Comparison of ENCODE assay signal across 9 mouse cellular contexts in genomic region chr6:35426301-35426700, GRCm38 (mm10).
A peak's percentile ranks its signal among the peaks of the same experiment; 100 is the strongest.
DNase-seq lines count a peak whose midpoint lies in the region; ATAC-seq and TF ChIP-seq lines count a peak whose summit lies in the region.
"Had no signal": no experiment of that assay in that cellular context is flagged by ENCODE, and none has a peak within 500 bp of the region (broad histone marks: within the 10 kb centered on the region; RNA-seq: fewer than 3 reads in every experiment).

No protein-coding gene starts in this region.

- in situ Hi-C loops in Patski (cut with MboI; ENCODE audit: low pct_unique_long_range_greater_than_20kb): no loop called here

- H3K36me3 ChIP-seq in forebrain, postnatal 0 days (ENCODE audit: insufficient read depth): no peaks in the 10 kb centered on the region
- H3K36me3 ChIP-seq in forebrain, embryonic 13.5 days (ENCODE audit: poor library complexity, severe bottlenecking): no peaks in the 10 kb centered on the region
- no peaks in the 10 kb centered on the region for H3K36me3 ChIP-seq in midbrain, embryonic 14.5 days (ENCODE audit: control insufficient read depth, insufficient read depth, low read length)

- CTCF ChIA-PET in Patski (lab: Charles Lee): no interaction called here

- H3K4me1 ChIP-seq in forebrain, postnatal 0 days (ENCODE audit: insufficient read depth): no peaks in the 10 kb centered on the region
- H3K4me1 ChIP-seq in forebrain, embryonic 13.5 days: no peaks in the 10 kb centered on the region
- no peaks in the 10 kb centered on the region for H3K4me1 ChIP-seq in midbrain, embryonic 14.5 days (ENCODE audit: control insufficient read depth, insufficient read depth, low read length)

- POLR2A ChIA-PET in Patski (lab: Charles Lee): interaction anchor here (0.6 to 0.7 kb wide), 2 partner anchors 111 to 850 kb away, joined by 4 read pairs; no protein-coding TSS in a partner anchor

- H3K4me3 ChIP-seq in forebrain, postnatal 0 days (ENCODE audit: low read depth, low read length): no peak overlapping the region
- H3K4me3 ChIP-seq in forebrain, embryonic 13.5 days: no peak overlapping the region
- H3K4me3 ChIP-seq in midbrain, embryonic 14.5 days (replicated peaks; ENCODE audit: low read depth, low read length): no peak overlapping the region
- H3K4me3 ChIP-seq: erythroblast, embryonic 14.5 days had no signal

- no peak overlapping the region for H3K27ac ChIP-seq in forebrain, postnatal 0 days (ENCODE audit: low read depth, low read length)
- H3K27ac ChIP-seq in forebrain, embryonic 13.5 days: no peak overlapping the region
- H3K27ac ChIP-seq in midbrain, embryonic 14.5 days (replicated peaks; ENCODE audit: low read depth, low read length): no peak overlapping the region

- H3K27me3 ChIP-seq in forebrain, postnatal 0 days (ENCODE audit: insufficient read depth, low read length): no peaks in the 10 kb centered on the region
- H3K27me3 ChIP-seq in forebrain, embryonic 13.5 days: no peaks in the 10 kb centered on the region
- no peaks in the 10 kb centered on the region for H3K27me3 ChIP-seq in Patski
- H3K27me3 ChIP-seq in midbrain, embryonic 14.5 days (ENCODE audit: control insufficient read depth, insufficient read depth, low read length): no peaks in the 10 kb centered on the region

- DNase-seq in forebrain, postnatal 0 days: peak; percentile 18
- DNase-seq in Patski (ENCODE audit: low read depth, low spot score): no peak
- DNase-seq in gastrocnemius, adult 18-20 months (ENCODE audit: low spot score): peak; percentile 69
- peak; percentile 83 for DNase-seq in lung, postnatal 10 days
- no peak for DNase-seq in thymus, adult 18-20 months
- no peak for DNase-seq in midbrain, embryonic 14.5 days
- DNase-seq in kidney, adult 18-20 months: no peak

- H3K4me2 ChIP-seq in forebrain, postnatal 0 days (ENCODE audit: low read depth): no peak overlapping the region
- no peak overlapping the region for H3K4me2 ChIP-seq in forebrain, embryonic 13.5 days
- H3K4me2 ChIP-seq in midbrain, embryonic 14.5 days (ENCODE audit: low read length): no peak overlapping the region

- H3K9me3 ChIP-seq in forebrain, postnatal 0 days (ENCODE audit: low read length): no peaks in the 10 kb centered on the region
- H3K9me3 ChIP-seq in forebrain, embryonic 13.5 days (replicated peaks): no peaks in the 10 kb centered on the region
- no peaks in the 10 kb centered on the region for H3K9me3 ChIP-seq in midbrain, embryonic 14.5 days (ENCODE audit: control insufficient read depth, low read length)

- no peak for TF ChIP-seq CTCF in forebrain, postnatal 0 days (IDR thresholded peaks at IDR 0.05; ENCODE audit: low read depth)
- TF ChIP-seq CTCF in Patski (IDR thresholded peaks at IDR 0.05): no peak

- WGBS in forebrain, postnatal 0 days: 62% methylated on average over 3 of the region's 3 CpGs
- 76% methylated on average over 3 of the region's 3 CpGs for WGBS in forebrain, embryonic 13.5 days
- 69% methylated on average over 3 of the region's 3 CpGs for WGBS in midbrain, embryonic 14.5 days

- no peak overlapping the region for H3K9ac ChIP-seq in forebrain, postnatal 0 days
- no peak overlapping the region for H3K9ac ChIP-seq in forebrain, embryonic 13.5 days
- H3K9ac ChIP-seq in midbrain, embryonic 14.5 days (replicated peaks; ENCODE audit: low read length): no peak overlapping the region

- ATAC-seq in forebrain, postnatal 0 days: peak; percentile 48
- ATAC-seq in forebrain, embryonic 13.5 days: no peak
- ATAC-seq in Patski: peak; percentile 68
- ATAC-seq in midbrain, embryonic 14.5 days (ENCODE audit: low FRiP score, low TSS enrichment): no peak

Comparison
In these comparisons a context has a peak if more than half of its experiments do, and no peak if none do; other contexts are left out.
1. ATAC-seq: peak in forebrain, postnatal 0 days (single experiment) and Patski (single experiment); none in forebrain, embryonic 13.5 days (single experiment) and midbrain, embryonic 14.5 days (single experiment).
2. DNase-seq: peak in forebrain, postnatal 0 days (single experiment), gastrocnemius, adult 18-20 months (single experiment) and lung, postnatal 10 days (single experiment); none in Patski (single experiment), thymus, adult 18-20 months (0 of 2), midbrain, embryonic 14.5 days (single experiment) and kidney, adult 18-20 months (single experiment).